Mouse (Mus musculus) forelimb bud, embryonic 11.5 days (tissue): ENCODE measurements around the gene Meltf.

Experiments
- DNase-seq: peaks from one replicate; pipeline ENCODE4 v3.0.0-alpha.2; 2012; ENCODE audit warnings: low read depth, low spot score

Gene Meltf

GRCm38 (mm10) chr16:31893396-31894141 is 15.0 kb downstream of the Meltf start:
- DNase-seq = no peak

- DNase-seq = peak; percentile 57
Measured at GRCm38 (mm10) chr16:31896971-31897774, 18.6 kb downstream of the Meltf start.

GRCm38 (mm10) chr16:31898546-31899326 is 20.1 kb downstream of the Meltf start:
- DNase-seq = no peak

- no peak for DNase-seq
Measured at GRCm38 (mm10) chr16:31901886-31902285, 23.3 kb downstream of the Meltf start.

- no peak for DNase-seq
Measured at GRCm38 (mm10) chr16:31903239-31903638, 24.6 kb downstream of the Meltf start.

- DNase-seq = no peak
Measured at GRCm38 (mm10) chr16:31905331-31905730, 26.7 kb downstream of the Meltf start.

GRCm38 (mm10) chr16:31905891-31906825 is 27.5 kb downstream of the Meltf start:
- no peak for DNase-seq

GRCm38 (mm10) chr16:31906896-31907295 is 28.3 kb downstream of the Meltf start:
- DNase-seq = no peak

GRCm38 (mm10) chr16:31908959-31909358 is 30.3 kb downstream of the Meltf start:
- no peak for DNase-seq

GRCm38 (mm10) chr16:31910281-31910847 is 31.8 kb downstream of the Meltf start:
- DNase-seq = no peak

GRCm38 (mm10) chr16:31917776-31918175 is 39.2 kb downstream of the Meltf start:
- no peak for DNase-seq

GRCm38 (mm10) chr16:31918248-31918724 is 39.7 kb downstream of the Meltf start:
- DNase-seq = peak; percentile 88

- no peak for DNase-seq
Measured at GRCm38 (mm10) chr16:31924368-31924767, 45.8 kb downstream of the Meltf start.

- no peak for DNase-seq
Measured at GRCm38 (mm10) chr16:31926091-31926490, 47.5 kb downstream of the Meltf start.

GRCm38 (mm10) chr16:31926547-31927182 is 48.1 kb downstream of the Meltf start:
- DNase-seq = no peak

GRCm38 (mm10) chr16:31927412-31927811 is 48.8 kb downstream of the Meltf start:
- DNase-seq = no peak

GRCm38 (mm10) chr16:31931330-31931729 is 52.7 kb downstream of the Meltf start:
- DNase-seq = no peak

- no peak for DNase-seq
Measured at GRCm38 (mm10) chr16:31932255-31932654, 53.6 kb downstream of the Meltf start.

- DNase-seq = peak; percentile 95
Measured at GRCm38 (mm10) chr16:31932840-31933697, 54.5 kb downstream of the Meltf start.
